Mouse (Mus musculus): ENCODE measurements at regions not wholly inside any gene's neighbourhood (a gene's known extent, or its start where the extent isn't known, plus 50 kb on each side); places are given as distances from the start of the nearest gene placed in this dataset.

- no peak for TF ChIP-seq ZC3H11A (IDR thresholded peaks at IDR 0.05; ENCODE audit: borderline replicate concordance, low read depth, low read length)
- no peak for TF ChIP-seq CHD2 (IDR thresholded peaks at IDR 0.05; ENCODE audit: low read depth, low read length)
- TF ChIP-seq MAFK (IDR thresholded peaks at IDR 0.05; ENCODE audit: insufficient read depth, low read depth, low read length), result no peak
- no peak for TF ChIP-seq HCFC1 (IDR thresholded peaks at IDR 0.05; ENCODE audit: borderline replicate concordance, insufficient read depth, low read length)
- TF ChIP-seq ZNF384 (IDR thresholded peaks at IDR 0.05; ENCODE audit: low read depth, low read length), result no peak
Observed at GRCm38 (mm10) chr12:3094509-3094908, 215.3 kb downstream of the Rab10 start.
